Mouse (Mus musculus): ENCODE data around the gene Rad51b. TPM values are rescaled to one million over a fixed set of nuclear protein-coding genes. Genes with fewer than 3 reads are reported as not detected.
A peak's percentile ranks its signal among the peaks of the same experiment; 100 is the strongest.

The Rad51b gene
- polyA plus RNA-seq, 1 experiment from 2014 or later = 10.0 TPM

DNA sequence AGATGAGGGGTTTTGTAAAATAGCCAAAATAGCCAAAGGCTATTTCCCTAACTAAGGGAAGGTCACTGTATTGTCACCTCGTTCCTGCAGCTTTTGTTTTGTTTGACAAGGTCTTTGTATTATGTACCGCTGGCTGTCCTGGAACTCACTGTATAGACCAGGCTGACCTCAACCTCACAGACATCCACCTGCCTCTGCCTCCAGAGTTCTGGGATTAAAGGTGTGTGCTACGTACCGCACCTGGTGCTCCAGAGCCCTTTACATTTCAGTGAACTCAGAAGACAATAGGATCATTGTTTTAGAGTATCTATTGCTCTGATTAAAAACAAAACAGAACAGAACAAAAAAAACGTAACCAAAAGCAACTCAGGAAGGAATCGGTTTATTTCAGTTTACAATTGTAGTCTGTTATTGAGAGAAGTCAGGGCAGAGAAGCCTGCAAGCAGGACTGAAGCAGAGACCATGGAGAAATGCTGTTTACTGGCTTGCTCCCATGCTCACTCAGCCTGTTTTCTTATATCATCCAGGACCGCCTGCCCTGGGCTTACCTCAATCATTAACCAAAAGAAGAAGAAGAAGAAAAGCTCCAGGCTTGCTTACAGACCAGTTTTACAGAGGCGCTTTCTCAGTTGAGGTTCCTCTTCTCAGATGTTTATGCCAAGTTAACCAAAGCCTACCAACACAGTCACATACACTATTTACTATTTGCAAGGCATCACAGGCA, 251.7 kb downstream of the Rad51b start:
- no peaks in the 10 kb centered on the region for H3K27me3 ChIP-seq (replicated peaks; ENCODE audit: control insufficient read depth, insufficient read depth, low read length)
- ATAC-seq (replicated peaks; ENCODE audit: low FRiP score, low TSS enrichment, low read depth) (no peak), DNase-seq (ENCODE audit: low spot score) (peak; percentile 32)
- H3K4me3 ChIP-seq (ENCODE audit: low read depth, low read length) = no peak overlapping the region
- H3K9ac ChIP-seq (ENCODE audit: low read length) = no peak overlapping the region
- WGBS = 82% methylated on average over 8 of the region's 8 CpGs
- no peak overlapping the region for H3K27ac ChIP-seq (ENCODE audit: low read depth)
- no peak overlapping the region for H3K4me2 ChIP-seq (ENCODE audit: low read length)
- peaks cover 8% of the 10 kb centered on the region; the same call in 1 of the 2 replicates for H3K4me1 ChIP-seq (replicated peaks; ENCODE audit: control insufficient read depth, insufficient read depth, low read length)
- H3K9me3 ChIP-seq (ENCODE audit: control insufficient read depth, low read length) = no peaks in the 10 kb centered on the region
- H3K36me3 ChIP-seq (ENCODE audit: control insufficient read depth, insufficient read depth, low read length) = no peaks in the 10 kb centered on the region

DNA sequence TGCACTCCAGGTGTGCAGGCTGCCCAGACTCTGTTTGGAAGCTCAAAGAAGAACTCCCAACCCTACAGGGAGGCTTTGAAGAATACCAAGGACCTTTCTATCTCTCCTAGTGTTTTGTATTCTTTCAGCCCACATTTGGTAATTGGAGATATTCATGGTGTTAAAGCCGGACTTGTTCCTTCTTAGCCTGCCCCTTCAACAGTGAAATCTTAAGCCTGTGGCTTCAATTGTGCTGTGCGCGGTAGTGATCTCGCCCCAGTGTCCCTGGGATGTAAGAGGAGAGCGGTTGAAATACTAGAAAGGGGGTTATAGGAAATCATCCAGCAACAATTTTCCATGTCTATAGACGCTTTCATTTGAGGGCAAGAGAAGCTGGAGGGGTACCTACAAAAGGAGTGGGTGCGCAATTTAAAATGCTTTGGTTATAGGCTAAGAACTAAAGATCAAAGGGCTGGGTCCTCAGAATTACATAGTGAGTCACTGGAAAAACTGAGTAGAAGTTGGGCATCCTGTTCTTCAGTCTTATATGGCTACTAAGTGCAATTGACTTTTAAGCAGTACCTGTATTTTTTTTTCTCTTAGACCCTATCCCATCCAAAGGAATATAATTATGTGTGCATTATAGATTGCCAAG, 253.1 kb downstream of the Rad51b start:
- H3K9ac ChIP-seq (ENCODE audit: low read length) = no peak overlapping the region
- no peaks in the 10 kb centered on the region for H3K9me3 ChIP-seq (ENCODE audit: control insufficient read depth, low read length)
- no peak overlapping the region for H3K27ac ChIP-seq (ENCODE audit: low read depth)
- ATAC-seq (replicated peaks; ENCODE audit: low FRiP score, low TSS enrichment, low read depth) (no peak), DNase-seq (ENCODE audit: low spot score) (no peak)
- no peak overlapping the region for H3K4me3 ChIP-seq (ENCODE audit: low read depth, low read length)
- H3K4me2 ChIP-seq (ENCODE audit: low read length) = no peak overlapping the region
- WGBS = 95% methylated on average over 7 of the region's 7 CpGs
- H3K27me3 ChIP-seq (replicated peaks; ENCODE audit: control insufficient read depth, insufficient read depth, low read length) = no peaks in the 10 kb centered on the region
- H3K36me3 ChIP-seq (ENCODE audit: control insufficient read depth, insufficient read depth, low read length) = no peaks in the 10 kb centered on the region
- peaks cover 8% of the 10 kb centered on the region; the same call in 1 of the 2 replicates for H3K4me1 ChIP-seq (replicated peaks; ENCODE audit: control insufficient read depth, insufficient read depth, low read length)

DNA sequence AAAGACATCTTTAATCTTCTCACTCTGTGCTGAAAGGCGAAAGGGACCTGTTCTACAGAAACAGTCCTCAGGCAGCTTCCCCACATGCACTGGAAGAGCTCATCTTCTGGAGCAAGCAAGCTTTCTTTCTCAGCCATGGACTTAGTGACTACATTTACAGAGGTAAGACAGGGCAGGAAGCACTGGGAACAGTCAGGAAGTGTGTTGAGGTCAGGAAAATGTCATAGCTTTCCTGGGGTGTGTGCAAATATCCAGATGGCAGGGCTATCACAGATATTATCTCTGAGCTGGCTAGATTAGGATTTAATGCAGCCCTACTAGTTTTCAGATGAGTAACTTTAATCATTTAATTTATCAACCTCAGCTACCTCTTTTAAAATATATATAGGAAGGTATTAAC, 254.2 kb downstream of the Rad51b start:
- Histone ChIP-seq H3K36me3 (ENCODE audit: control insufficient read depth, insufficient read depth, low read length) (no peaks in the 10 kb centered on the region), H3K9ac (ENCODE audit: low read length) (no peak overlapping the region), H3K4me1 (replicated peaks; ENCODE audit: control insufficient read depth, insufficient read depth, low read length) (peaks cover 8% of the 10 kb centered on the region; the same call in 1 of the 2 replicates), H3K4me2 (ENCODE audit: low read length) (no peak overlapping the region), H3K9me3 (ENCODE audit: control insufficient read depth, low read length) (no peaks in the 10 kb centered on the region), H3K27me3 (replicated peaks; ENCODE audit: control insufficient read depth, insufficient read depth, low read length) (no peaks in the 10 kb centered on the region), H3K27ac (ENCODE audit: low read depth) (no peak overlapping the region), H3K4me3 (ENCODE audit: low read depth, low read length) (no peak overlapping the region)
- WGBS = 68% methylated on average over 1 of the region's 1 CpGs
- ATAC-seq (replicated peaks; ENCODE audit: low FRiP score, low TSS enrichment, low read depth) = no peak
- no peak for DNase-seq (ENCODE audit: low spot score)

DNA sequence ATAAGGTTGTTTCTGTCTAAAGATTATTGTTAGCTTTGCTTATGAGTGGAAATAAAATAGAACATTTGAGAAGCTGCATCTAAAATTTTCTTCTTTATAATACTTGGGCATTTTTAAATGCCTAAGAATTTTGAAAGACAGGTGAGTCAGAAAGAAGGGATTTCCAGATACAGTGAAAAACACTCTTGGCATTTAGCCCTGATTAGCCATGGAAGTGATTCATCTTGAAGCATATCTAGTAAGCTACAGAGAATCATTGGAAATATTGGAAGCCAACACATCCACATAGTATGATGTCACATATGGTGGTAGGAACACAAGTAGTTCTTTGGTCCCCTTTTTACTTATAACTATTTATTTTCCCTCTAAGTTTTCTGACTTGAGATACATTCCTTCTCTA, 256.0 kb downstream of the Rad51b start:
- H3K9me3 ChIP-seq (ENCODE audit: control insufficient read depth, low read length) = no peaks in the 10 kb centered on the region
- no peak overlapping the region for H3K9ac ChIP-seq (ENCODE audit: low read length)
- H3K4me3 ChIP-seq (ENCODE audit: low read depth, low read length) = no peak overlapping the region
- no peaks in the 10 kb centered on the region for H3K36me3 ChIP-seq (ENCODE audit: control insufficient read depth, insufficient read depth, low read length)
- DNase-seq (ENCODE audit: low spot score) = no peak
- H3K4me1 ChIP-seq (replicated peaks; ENCODE audit: control insufficient read depth, insufficient read depth, low read length) = 0 out of 2 replicates have a peak, but pooled peaks cover 2% of the 10 kb centered on the region
- H3K27me3 ChIP-seq (replicated peaks; ENCODE audit: control insufficient read depth, insufficient read depth, low read length) = no peaks in the 10 kb centered on the region
- no peak overlapping the region for H3K4me2 ChIP-seq (ENCODE audit: low read length)
- no peak overlapping the region for H3K27ac ChIP-seq (ENCODE audit: low read depth)
- ATAC-seq (replicated peaks; ENCODE audit: low FRiP score, low TSS enrichment, low read depth) = no peak

DNA sequence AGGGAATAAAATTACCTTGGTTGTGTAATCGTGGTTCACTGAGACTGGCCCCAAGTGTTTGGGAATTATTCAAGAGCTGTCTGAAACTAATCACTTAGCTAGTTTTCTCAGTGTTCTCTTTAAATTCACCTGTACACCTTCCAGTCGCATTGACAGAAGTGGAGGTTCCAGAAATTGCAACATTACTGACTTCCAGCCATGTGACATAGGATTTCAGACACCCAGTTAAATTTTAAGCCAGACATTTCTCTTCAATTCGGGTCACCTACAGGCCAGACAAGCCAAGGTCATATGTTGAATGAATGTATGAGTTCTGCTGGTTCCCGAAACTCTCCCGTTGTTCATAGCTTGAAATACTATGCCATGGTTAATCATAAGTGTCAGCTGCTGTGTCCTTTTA, 260.8 kb downstream of the Rad51b start:
- H3K9me3 ChIP-seq (ENCODE audit: control insufficient read depth, low read length) = no peaks in the 10 kb centered on the region
- DNase-seq (ENCODE audit: low spot score) = no peak
- H3K4me1 ChIP-seq (replicated peaks; ENCODE audit: control insufficient read depth, insufficient read depth, low read length) = no peaks in the 10 kb centered on the region
- no peaks in the 10 kb centered on the region for H3K36me3 ChIP-seq (ENCODE audit: control insufficient read depth, insufficient read depth, low read length)
- no peak overlapping the region for H3K9ac ChIP-seq (ENCODE audit: low read length)
- no peak overlapping the region for H3K4me3 ChIP-seq (ENCODE audit: low read depth, low read length)
- H3K4me2 ChIP-seq (ENCODE audit: low read length) = no peak overlapping the region
- 57% methylated on average over 5 of the region's 5 CpGs for WGBS
- no peaks in the 10 kb centered on the region for H3K27me3 ChIP-seq (replicated peaks; ENCODE audit: control insufficient read depth, insufficient read depth, low read length)
- ATAC-seq (replicated peaks; ENCODE audit: low FRiP score, low TSS enrichment, low read depth) = no peak
- no peak overlapping the region for H3K27ac ChIP-seq (ENCODE audit: low read depth)

DNA sequence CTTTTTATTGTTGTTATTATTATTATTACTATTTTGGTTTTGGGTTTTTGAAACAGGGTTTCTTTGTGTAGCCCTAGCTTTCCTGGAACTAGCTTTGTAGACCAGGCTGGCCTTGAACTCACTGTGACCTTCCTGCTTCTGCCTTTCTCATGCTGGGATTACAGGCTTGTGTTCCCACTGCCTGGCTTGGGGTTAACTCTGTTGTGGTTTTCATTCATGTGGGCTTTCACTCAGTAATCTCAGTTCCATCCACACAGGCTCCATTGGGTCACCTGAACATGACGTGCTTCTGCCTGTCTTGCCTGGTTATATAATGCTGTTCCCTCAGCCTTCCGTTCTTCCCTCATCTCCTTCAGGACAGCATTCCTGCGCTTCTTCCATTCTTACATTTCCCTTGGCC, 261.6 kb downstream of the Rad51b start:
- ATAC-seq (replicated peaks; ENCODE audit: low FRiP score, low TSS enrichment, low read depth) (no peak), DNase-seq (ENCODE audit: low spot score) (no peak)
- no peak overlapping the region for H3K27ac ChIP-seq (ENCODE audit: low read depth)
- H3K27me3 ChIP-seq (replicated peaks; ENCODE audit: control insufficient read depth, insufficient read depth, low read length) = no peaks in the 10 kb centered on the region
- H3K9me3 ChIP-seq (ENCODE audit: control insufficient read depth, low read length) = no peaks in the 10 kb centered on the region
- no peak overlapping the region for H3K9ac ChIP-seq (ENCODE audit: low read length)
- no peak overlapping the region for H3K4me3 ChIP-seq (ENCODE audit: low read depth, low read length)
- H3K4me1 ChIP-seq (replicated peaks; ENCODE audit: control insufficient read depth, insufficient read depth, low read length) = no peaks in the 10 kb centered on the region
- WGBS = 87% methylated on average over 3 of the region's 3 CpGs
- no peak overlapping the region for H3K4me2 ChIP-seq (ENCODE audit: low read length)
- no peaks in the 10 kb centered on the region for H3K36me3 ChIP-seq (ENCODE audit: control insufficient read depth, insufficient read depth, low read length)

DNA sequence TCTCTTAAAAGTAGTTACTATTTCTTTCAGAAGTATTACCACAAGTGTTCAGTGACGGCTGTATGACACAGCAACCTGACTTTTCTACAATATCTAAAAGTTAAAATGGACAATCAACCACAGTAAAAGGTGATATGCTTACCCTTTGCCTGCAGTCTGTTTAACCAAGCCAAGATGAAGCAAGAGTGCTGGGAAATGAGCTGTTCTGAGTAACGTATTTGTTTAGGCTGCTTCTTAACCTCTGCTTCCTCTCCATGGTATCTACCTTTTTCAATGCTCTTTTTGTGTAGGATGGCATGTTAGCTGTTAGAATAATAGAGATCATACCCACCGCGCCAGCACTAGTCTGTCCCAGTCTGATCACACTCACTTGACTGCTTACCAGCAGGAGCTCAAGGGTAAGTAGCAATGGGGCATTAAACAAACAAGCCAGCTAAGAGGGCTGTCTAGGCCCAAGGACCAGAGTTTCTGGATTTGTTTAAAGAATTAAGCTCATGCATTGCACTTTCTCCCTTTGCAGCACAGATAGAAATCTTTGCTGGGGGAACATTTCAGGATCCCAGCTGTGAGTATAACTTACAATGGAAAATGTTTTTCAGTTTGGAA, 262.4 kb downstream of the Rad51b start:
- Histone ChIP-seq H3K4me2 (ENCODE audit: low read length) (no peak overlapping the region), H3K9ac (ENCODE audit: low read length) (no peak overlapping the region), H3K36me3 (ENCODE audit: control insufficient read depth, insufficient read depth, low read length) (no peaks in the 10 kb centered on the region), H3K4me3 (ENCODE audit: low read depth, low read length) (no peak overlapping the region), H3K27me3 (replicated peaks; ENCODE audit: control insufficient read depth, insufficient read depth, low read length) (no peaks in the 10 kb centered on the region), H3K9me3 (ENCODE audit: control insufficient read depth, low read length) (no peaks in the 10 kb centered on the region), H3K27ac (ENCODE audit: low read depth) (no peak overlapping the region), H3K4me1 (replicated peaks; ENCODE audit: control insufficient read depth, insufficient read depth, low read length) (no peaks in the 10 kb centered on the region)
- no peak for ATAC-seq (replicated peaks; ENCODE audit: low FRiP score, low TSS enrichment, low read depth)
- no peak for DNase-seq (ENCODE audit: low spot score)
- 69% methylated on average over 4 of the region's 4 CpGs for WGBS

DNA sequence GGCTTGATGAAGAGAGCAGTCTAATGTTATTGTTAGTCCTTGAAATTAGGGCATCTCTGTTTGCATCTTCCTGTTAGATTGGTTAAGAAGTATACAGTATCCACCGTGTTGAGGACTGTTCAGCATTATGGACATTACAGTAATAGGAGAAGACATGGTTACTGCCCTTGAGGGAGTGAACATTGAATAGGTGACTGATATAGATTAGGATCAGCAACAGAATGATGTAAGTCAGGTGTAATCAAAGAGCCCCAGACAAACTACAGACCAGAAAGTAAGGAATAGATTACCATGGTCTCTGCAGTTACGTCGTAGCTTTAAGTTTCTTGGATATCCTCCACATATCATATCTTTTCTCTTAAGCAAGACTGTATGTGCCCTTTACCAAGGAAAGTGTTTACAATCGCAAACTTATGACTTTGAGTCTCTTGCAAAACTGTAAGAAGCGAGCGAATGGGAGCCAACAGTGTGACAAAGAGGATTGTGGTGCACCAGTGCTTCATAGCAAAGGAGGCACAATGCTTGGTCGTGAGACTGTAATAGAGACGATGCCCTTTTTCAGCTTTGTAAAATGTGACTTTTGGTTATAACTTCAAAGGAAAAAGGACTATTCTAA, 263.1 kb downstream of the Rad51b start:
- ATAC-seq (replicated peaks; ENCODE audit: low FRiP score, low TSS enrichment, low read depth) (no peak), DNase-seq (ENCODE audit: low spot score) (no peak)
- no peak overlapping the region for H3K4me2 ChIP-seq (ENCODE audit: low read length)
- no peak overlapping the region for H3K4me3 ChIP-seq (ENCODE audit: low read depth, low read length)
- no peaks in the 10 kb centered on the region for H3K9me3 ChIP-seq (ENCODE audit: control insufficient read depth, low read length)
- H3K27me3 ChIP-seq (replicated peaks; ENCODE audit: control insufficient read depth, insufficient read depth, low read length) = no peaks in the 10 kb centered on the region
- H3K9ac ChIP-seq (ENCODE audit: low read length) = no peak overlapping the region
- H3K27ac ChIP-seq (ENCODE audit: low read depth) = no peak overlapping the region
- H3K36me3 ChIP-seq (ENCODE audit: control insufficient read depth, insufficient read depth, low read length) = no peaks in the 10 kb centered on the region
- H3K4me1 ChIP-seq (replicated peaks; ENCODE audit: control insufficient read depth, insufficient read depth, low read length) = no peaks in the 10 kb centered on the region
- 84% methylated on average over 8 of the region's 8 CpGs for WGBS
